Mouse (Mus musculus) myocyte (in vitro differentiated cells): ENCODE data around the gene Arl2bp.

Source experiments
- E2F4 ChIP-seq: IDR thresholded peaks from one replicate; pipeline ENCODE4 v1.6.1; 2011; ENCODE audit warnings: mild to moderate bottlenecking, control low read depth, moderate library complexity; ENCODE audit not compliant: insufficient read depth
- MAX ChIP-seq: IDR thresholded peaks from one replicate; pipeline ENCODE4 v1.6.1; 2011; ENCODE audit warnings: low read depth, mild to moderate bottlenecking, control low read depth
- POLR2A ChIP-seq: IDR thresholded peaks from one replicate; pipeline ENCODE4 v1.6.1; 2011; ENCODE audit warnings: low read depth, mild to moderate bottlenecking, control low read depth, moderate library complexity; ENCODE audit not compliant: insufficient read length
- TCF3 ChIP-seq: IDR thresholded peaks from one replicate; pipeline ENCODE4 v1.6.1; 2011; ENCODE audit warnings: low read depth, control low read depth; ENCODE audit not compliant: insufficient read length

- TF ChIP-seq POLR2A (no peak), E2F4 (no peak), MAX (no peak), TCF3 (no peak)
Observed at GRCm38 (mm10) chr8:94649496-94649895, 16.9 kb upstream of the Arl2bp start.
